Mouse (Mus musculus) CH12.LX (cell line): ENCODE data around the gene 1700001C02Rik.

ENCODE experiments used
- CTCF ChIP-seq, 2 experiments: IDR thresholded peaks in 1 of 2; conservative IDR thresholded peaks in 1 of 2; 2 replicates each; pipeline ENCODE4 v1.5.1; 2011 to 2012; ENCODE audit warnings: low read depth in 2 of 2, low read length in 2 of 2, improper control_type of control experiment in 1 of 2, inconsistent platforms in 1 of 2, mild to moderate bottlenecking in 1 of 2, moderate library complexity in 1 of 2
- NRF1 ChIP-seq: IDR thresholded peaks from 2 replicates; pipeline ENCODE4 v1.6.1; 2014; ENCODE audit warnings: low read depth, mild to moderate bottlenecking, inconsistent platforms, low read length, improper control_type of control experiment, moderate library complexity

- TF ChIP-seq CTCF (conservative IDR thresholded peaks at IDR 0.05 in 1 of 2, IDR thresholded peaks at IDR 0.05 in 1 of 2; ENCODE audit: low read depth in 2 of 2, low read length in 2 of 2), result no peak
- no peak for TF ChIP-seq NRF1
These were observed 21.4 kb upstream of the 1700001C02Rik start for GRCm38 (mm10) chr5:30444327-30444895.
